Mouse (Mus musculus): ENCODE measurements at regions not wholly inside any gene's neighbourhood (a gene's known extent, or its start where the extent isn't known, plus 50 kb on each side); places are given as distances from the start of the nearest gene placed in this dataset.

DNA sequence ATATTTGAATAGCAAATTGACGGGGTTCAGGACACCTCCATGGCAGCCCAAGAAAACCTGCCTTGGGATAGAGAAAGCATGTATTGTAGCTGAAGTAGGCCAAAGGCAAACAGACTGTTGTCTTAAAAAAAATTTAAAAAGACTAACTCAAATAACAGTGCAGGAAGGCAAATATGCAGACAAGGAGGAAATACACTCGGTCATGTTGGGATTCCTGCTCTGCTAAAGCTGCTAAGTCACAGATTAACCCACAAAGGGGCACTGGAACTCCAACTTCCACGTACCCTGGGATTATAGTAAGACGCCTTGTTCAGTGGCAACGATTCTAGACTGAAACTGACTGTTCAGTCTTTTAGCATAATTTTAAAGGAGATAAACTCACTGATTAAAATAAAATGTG lies 258.9 kb upstream of the Cwc22 start:
- no peak for TF ChIP-seq CTCF (conservative IDR thresholded peaks at IDR 0.05; ENCODE audit: insufficient read depth, insufficient read length, low read depth, low read length)
- TF ChIP-seq POLR2A (IDR thresholded peaks at IDR 0.05; ENCODE audit: low read depth, low read length): no peak

Measured in kidney, adult 2 months (tissue).